Mouse (Mus musculus) stomach, postnatal 0 days (tissue): ENCODE measurements around the gene Tbc1d4.

Experiments
- CTCF ChIP-seq: IDR thresholded peaks from 2 replicates; pipeline ENCODE4 v1.5.1; 2016; ENCODE audit warnings: antibody characterized with exemption, low read depth, mild to moderate bottlenecking, moderate library complexity
- EP300 ChIP-seq: optimal IDR thresholded peaks from 2 replicates; pipeline ENCODE3; 2016; ENCODE audit warnings: antibody characterized with exemption

- TF ChIP-seq CTCF (peak; percentile 38; the same call in 1 of the 2 replicates), EP300 (no peak)
Measured at GRCm38 (mm10) chr14:101640153-101640843, 31.3 kb upstream of the Tbc1d4 start, which contains the start of gene Commd6.
